Mouse (Mus musculus) c-Kit-negative CD71-positive TER-119-positive erythroid progenitor cells, embryonic 14.5 days (primary cell): ENCODE results near the gene Ank3.

Experiments used
- DNase-seq: peaks from one replicate; pipeline ENCODE4 v3.0.0-alpha.2; 2013; ENCODE audit warnings: low read depth, low spot score

Gene Ank3

DNA sequence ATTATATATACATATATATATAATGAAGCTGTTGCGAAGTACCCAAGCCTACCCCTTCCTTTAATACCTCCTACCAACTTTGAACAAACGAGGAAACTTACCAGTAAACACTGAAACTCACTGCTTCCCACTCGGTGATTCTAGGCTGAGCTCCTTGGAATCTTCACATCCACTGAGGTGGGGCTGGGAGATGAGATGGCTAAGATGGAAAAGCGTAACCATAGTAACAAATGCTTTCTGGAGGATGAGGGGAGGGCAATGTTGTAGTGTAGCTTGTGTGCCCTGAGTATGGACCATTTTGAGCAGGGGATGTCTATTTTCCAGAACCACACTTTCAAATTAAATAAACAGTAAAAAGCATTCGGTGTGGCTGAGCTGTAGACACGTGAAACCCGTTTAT lies 364.4 kb downstream of the Ank3 start:
- DNase-seq, result no peak

DNA sequence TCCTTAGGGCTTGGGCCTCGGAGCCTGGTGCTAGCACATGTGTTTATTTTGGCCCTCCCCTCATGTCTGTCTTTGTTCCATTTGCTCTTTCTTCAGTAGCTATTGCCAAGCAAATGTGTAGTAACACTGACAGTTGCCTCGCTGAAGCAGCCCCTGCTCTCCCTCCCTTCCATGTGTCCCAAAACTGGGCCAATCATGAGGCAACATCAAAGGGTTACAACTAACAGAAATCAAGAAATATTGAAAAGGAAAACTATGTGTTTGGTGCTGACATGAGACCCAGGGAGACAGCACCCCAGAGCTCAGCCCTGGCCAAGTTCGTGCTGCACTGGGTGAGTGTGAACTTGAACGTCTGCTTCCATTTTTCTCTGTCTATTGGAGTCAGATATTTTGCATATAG lies 365.8 kb downstream of the Ank3 start:
- no peak for DNase-seq

DNA sequence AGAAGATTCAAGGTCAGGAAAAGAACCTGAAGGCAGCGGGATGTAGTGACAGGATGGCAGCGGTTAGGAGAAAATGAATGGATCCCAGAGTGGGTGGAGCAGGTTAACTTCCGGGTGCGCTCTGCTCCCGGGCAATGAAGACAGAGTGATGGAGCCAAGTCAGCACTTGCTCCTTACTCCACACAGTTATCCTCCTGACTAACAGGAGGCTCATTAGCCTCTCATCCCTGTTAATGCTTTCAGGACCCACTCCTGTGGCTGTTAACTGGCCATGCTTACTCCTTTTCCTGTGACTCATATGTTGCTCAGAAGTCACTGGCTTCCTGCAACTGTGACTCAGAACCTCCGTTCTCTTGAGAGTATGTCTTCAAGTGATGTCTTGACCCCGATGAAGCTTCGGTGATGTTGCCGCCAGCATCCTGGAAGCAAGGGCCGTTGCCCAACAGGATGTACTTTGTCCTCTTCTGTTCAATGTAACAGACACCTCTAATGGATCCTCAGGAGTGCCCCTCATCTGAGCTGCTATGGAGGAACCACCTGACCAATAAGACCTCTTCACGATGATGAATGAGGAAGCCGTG lies 378.6 kb downstream of the Ank3 start:
- no peak for DNase-seq

DNA sequence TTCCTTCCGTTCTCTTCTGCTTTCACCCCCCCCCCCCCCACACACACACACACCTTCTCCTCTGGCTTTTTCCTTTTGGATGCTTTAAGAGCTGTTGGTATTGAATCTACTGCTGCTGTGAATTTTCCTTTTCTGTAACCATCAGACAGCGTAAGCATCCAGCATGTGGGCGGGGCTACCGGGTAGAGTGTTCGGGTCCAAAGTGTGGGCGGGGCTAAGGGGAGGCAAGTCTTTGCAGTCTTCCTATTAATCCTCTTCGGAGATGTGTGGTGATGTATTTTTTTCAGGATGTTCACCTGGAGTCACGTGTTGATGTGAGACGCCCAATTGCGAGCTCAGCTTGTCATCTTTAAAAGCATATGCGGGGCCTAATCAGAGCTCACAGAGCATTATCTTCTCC lies 379.2 kb downstream of the Ank3 start:
- no peak for DNase-seq

DNA sequence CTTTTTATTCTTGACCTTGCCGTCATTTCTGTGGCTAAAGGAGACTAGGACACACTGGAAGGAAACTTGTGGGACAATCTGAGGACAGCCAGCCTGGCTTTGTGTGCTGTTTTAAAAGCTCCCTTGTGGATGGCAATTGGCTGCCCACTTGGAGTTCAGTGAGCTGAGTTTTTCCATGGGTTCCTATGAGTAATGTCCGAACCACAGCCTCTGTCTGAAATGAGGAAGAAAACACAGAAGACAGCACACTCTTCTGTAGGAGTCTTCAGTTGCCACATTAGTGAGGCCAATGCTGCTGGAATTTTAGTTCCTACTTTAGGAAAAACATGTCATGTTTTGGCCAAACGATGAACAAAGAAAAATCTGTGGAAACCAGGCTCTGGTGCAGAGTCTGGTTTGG lies 380.7 kb downstream of the Ank3 start:
- no peak for DNase-seq

DNA sequence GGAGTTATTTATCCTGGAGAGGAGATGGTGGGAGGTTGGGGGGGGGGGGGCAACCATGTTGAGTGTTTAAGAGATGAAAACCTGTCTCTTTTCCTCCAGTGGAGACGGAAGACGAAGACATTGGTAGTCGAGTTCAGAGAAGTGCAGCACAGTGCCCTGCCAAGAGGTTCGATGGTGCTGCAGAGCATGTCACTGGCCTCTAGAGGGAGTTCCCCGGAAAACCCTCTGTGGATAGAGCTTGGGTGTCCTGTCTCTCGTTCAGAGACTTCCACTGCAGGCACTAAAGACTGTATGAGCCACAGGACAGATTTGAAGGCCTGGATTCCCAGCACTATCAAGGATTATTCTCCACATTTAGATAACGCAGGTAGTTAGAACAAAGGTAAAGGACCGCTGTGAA lies 382.9 kb downstream of the Ank3 start:
- no peak for DNase-seq

DNA sequence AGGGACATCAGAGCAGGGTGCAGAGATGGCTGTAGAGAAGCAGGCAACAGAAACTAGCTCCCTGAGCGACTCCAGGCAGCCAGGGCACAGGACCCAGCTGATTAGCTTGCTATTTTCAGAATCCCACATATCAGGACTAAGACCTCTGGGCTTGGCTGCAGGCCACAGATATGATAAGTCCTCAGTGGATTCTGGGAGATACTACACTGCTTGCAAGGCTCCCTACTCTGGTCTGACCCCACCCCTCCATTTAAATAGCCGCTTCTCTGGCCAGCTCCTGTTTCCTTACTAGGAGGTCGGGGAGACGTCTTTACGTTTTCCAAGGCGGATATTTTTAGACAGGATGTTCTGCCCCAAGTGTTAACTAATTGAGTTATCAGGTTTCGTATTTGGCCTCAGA lies 386.7 kb downstream of the Ank3 start:
- DNase-seq, result no peak

DNA sequence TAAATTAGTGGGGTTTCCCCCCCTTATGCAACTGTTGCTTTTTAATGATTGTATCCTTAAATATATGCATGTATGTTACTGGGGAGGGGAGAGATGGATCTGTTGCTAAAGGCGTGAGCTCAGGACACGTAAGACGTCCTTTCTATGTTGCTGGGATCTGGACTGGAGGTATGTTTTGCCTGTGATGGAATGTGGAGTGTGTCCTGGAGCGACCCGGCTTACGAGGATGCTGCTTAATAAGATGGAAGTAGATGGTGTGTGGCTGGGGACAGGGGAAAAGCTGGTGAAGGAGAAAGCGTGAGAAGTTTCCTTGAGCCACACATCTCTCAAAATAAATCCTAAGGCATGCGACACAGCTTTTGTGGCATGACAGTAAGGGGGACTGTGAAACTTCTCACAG lies 387.1 kb downstream of the Ank3 start:
- DNase-seq, result no peak

DNA sequence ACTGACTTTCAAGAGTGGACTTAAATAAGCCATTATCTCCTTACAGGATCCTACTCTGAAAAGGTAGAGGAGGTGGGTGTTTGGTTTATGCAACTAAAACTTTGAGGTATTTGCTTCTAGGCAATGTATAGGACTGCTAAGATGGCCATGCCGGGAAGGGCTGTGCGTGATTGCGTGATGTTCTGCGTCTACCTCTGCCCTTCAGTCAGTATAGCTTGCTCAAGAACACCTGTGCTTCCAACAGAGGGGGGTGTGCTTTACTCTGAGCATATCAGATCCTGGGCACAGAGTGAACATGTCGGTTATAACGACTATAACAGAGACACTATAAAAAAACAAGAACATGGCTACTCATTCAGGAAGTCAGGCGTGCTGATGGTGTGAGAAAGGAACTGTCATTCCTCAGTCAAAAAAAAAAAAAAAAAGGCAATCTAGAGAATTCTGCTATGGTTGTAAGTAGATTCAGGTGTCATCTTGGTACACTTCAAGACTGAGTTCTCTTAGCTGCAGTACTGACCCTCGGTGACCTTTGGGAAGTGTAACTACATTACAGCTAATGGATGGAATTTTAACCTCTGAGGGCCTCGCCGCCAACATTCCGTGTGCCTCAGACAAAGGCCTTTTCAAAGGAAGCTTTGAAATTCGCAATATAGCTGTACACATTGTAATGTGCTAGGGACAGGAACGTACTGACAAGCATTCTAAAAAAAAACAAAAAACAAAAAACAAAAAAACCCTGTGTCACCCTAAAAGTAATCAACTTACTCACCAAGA lies 387.8 kb downstream of the Ank3 start:
- no peak for DNase-seq

DNA sequence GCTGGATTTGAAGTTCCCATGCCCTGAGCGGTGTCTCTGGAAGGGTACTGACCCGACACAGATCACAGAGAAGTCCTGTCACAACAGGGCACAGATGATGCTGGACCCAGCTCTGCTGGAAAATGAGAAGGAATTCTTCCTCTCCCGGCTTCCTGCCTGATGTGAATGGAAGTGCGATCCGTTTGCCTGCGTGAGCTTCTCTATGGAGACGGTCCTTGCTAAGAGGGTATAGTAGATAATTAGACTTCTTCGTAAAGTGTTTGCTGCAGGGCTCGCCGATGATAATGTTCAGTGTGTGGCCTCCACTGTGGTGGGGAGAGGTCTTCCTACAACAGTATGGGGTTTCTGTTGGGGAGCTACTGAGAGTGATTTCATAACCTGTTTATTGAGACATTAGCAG lies 388.8 kb downstream of the Ank3 start:
- no peak for DNase-seq

DNA sequence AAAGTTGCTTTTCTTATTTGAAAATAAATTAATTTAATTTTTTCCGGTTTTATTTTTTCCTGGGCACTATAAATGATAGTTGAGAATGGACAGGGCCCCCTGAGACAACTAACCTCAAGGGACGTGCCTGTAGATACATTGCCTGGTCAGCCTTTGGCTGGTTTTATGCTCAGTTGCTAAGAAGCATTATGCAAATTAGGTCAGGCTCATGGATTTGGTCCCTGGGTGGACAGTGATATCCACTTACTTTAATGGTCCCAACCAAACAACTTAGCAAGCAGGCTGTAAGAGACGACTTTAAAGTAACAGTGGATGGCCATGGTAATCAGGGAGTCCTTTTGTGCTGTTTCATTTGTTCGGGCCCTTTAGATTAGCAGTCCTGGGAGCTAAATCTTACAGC lies 392.0 kb downstream of the Ank3 start:
- no peak for DNase-seq

DNA sequence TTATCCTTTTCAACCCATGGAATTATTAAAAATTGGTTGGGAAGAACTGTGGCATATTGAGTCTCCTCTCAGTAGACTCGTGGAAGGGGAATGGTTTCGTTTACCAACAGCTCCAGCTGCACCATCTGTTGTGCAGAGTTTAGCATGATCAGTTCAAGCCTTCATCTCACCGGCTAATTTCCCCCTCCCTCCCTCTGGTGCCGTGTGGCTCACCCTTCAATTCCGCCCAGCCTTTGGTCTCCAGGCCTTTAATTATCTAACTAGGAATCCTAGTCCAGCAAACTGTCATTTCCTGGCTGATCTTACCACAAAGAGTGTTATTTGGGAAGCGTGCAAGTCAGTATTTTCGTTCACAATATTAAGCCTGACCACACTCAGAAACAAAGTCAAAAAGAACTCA lies 393.4 kb downstream of the Ank3 start:
- DNase-seq, result no peak

DNA sequence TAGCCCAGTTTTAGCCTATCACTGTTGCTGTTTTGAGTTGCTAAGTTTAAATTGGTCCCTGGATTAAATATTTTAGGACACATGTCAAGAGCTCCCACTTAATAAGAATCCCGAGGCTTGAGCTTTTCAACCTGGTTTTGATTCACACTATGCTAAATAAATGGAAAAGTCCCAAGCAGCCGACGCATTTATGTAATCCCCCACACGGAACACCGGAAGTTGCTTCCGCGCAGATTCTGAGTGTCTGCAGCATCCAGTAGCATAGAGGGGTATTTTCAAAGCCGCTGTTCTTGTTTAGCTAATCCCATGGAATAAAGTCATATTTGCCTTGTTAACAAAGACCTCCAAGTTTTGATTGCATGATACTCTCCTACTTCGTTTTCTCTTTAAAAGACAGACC lies 393.8 kb downstream of the Ank3 start:
- no peak for DNase-seq

DNA sequence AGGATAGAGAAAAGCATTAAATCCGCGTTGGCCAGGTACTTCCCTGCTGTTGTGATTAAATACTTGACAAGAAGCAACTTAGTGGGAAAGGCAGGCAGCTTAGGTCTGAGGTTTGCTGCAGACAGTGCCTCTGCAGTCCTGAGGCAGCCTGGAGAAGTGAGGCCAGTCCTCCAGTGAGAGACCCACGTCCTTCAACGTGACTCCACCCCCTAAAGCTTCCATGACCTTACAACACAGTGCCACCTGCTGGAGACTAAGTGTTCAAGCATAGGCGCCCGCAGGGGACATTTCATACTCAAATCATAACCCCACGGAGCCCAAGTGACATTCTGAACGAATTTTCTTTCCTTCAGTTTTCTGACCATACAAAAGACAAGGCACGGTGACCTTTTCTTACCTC lies 394.5 kb downstream of the Ank3 start:
- DNase-seq, result no peak

DNA sequence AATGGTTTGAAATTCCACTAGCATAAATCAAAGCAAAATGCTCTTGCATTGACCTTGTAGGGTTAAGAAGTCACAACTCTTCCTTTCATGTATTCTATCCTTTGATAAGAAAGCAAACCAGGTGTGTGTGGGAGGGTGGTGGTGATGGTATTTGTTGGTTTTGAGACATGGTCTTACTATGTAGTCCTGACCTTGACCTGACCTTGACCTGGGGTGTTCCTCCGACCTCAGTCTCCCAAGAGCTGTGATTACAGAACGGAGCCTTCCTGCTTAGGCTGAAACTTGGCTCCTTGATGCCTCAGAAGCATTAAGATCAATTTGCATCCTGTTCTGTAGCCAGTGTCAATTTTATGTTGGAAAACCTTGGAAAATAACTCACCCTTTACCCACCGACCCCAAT lies 397.1 kb downstream of the Ank3 start:
- no peak for DNase-seq

DNA sequence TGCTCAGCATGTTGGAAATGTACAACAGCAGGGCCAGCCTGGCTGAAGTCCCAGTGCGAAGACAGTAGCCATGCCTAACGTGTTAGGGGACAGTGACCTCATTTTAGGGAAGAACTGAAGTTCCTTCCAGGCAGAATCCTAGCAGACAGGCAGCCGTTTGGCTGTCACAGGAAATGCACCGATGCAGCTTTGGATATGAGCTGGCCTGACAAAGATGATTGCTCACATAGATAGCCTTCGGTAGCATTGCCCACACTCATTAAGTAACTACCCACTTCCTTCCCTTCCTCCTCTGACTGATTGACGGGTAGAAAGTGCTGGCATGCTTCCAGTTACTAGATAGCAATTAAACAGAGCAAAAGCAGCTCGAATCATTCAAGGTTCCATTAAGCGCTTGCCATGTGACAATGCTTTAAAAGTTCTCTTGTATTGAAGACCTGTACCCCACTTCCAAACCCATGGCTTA lies 397.9 kb downstream of the Ank3 start:
- no peak for DNase-seq

DNA sequence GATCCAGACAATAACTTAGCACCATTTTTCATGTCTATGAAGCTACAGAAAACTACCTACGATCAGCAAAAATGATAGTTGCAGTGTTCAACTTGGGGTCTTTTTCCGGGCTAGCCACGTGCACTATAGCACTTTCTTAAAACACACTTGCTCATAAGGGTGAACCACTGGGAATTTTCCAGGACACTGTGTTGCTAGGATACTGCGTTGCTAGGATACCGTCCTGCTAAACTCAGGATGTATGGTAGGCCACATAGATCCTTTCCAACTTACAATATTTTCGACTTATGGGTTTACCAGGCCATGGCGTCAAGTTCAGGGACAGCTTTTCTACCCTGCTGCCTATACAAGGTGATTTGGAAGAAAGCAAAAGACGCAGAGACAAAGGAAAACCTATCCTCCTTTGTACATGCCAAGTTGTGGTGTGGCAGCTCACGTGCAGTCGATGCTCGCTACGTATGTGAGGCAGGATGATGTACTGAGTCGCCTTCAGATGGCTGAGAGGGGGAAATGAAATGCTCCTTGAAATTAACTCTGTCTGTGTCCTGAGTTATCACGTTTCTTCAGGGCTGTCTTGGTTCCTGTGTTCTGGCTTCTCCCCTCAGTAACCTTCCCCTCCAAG lies 404.7 kb downstream of the Ank3 start:
- no peak for DNase-seq

DNA sequence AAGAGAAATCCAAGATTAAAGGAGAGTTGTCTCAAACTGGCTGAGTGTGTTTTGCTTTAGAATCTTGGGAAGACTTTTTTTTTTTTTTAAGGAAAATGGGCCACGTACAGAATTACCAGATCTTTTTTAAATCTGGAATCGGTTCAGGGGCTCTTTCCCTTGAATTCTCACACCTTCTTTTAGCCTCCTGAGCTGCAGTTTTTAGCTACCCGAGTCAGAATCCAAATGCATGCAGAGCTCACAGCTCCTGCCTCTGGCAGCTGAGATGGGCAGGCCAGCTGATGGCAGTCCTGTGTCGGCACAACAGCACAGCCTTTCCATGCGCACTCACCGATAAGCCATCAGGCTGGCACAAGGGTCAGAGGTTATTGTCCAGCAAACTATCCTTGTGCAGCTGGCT lies 406.0 kb downstream of the Ank3 start:
- DNase-seq, result no peak

DNA sequence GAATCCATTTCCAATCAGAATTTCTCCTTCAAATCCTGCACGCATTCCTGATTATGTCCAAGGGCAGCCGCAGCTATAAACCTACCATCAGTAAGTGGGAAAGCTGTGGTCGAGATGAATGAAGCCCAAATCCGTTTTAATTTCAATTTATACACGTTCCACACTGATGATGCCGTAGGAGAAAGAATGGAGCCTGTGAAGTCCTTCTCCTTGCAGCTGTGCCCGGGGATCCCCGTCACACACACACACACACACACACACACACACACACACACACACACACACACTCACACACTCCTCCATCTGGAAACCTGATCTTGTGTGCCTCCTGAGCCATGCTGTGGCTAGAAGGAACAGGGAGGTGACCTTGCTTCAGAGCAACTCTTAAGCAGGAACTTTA lies 412.2 kb downstream of the Ank3 start:
- DNase-seq, result no peak

DNA sequence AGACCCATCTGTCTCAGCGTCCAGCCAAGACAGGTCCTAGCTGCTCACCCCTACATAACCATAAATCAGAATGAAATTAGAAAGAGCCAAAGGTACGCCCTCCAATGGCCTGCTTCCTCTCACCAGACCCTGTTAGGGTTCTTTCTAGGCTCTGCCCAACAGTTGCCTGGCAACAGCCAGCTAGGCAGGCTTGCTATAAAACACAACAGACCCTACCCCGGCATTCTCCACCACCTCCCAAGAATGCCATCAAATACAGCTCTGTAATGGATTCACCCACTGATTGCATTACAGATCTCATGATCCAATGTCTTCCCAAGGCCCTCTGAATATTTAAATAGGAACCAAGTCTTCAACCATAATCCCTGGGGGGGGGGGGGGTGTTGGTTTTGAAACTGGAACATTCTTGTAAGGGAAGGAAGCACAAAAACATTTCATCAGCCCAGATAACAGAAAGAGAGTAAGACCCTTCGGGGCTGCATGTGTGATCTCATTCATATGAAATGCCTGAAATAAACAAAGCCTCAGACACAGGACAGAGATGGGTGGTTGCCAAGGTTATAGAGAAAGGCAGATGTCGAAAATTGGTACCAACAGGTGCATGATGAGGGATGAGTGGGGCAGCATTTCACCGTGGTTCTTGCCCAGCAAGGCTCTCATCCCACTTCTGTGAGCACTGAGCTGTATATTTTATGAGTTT lies 415.4 kb downstream of the Ank3 start:
- DNase-seq, result no peak

DNA sequence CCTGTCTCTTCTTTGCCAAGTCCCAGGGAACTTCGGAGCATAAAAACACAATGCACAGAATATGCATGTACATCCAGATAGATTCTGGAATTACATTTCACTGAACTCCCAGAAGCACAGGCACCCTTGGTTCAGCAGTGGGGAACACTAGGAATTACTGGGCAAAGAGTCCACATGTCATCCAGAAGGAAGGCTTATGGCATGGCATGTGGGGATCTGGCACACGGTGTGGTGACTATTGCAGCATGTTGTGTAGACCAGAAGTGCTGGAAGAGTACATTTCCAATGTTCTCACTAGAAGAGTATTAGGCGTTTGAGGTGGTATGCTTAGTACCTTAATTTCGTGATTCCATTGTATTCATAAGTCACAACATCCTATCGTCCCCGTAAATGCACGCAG lies 422.7 kb downstream of the Ank3 start:
- DNase-seq, result no peak

DNA sequence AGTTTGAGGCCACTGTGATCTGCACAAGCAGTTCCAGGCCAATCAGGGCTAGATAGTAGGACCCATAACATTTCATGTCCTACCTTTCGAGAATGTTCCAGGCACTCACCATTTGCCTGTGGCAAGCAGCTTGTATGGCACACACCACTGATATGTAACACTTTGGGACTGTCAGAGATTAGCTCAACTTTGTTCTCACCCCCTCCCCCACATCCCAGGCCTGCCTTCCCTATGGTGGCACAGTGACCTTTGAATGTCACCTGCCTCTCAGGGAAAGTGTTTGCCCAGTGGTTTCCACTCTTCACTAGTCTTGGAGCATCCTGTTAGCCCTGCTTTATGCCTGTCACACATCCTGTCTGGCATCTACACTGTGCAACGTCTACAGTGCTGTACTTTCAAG lies 430.2 kb downstream of the Ank3 start:
- DNase-seq, result no peak

DNA sequence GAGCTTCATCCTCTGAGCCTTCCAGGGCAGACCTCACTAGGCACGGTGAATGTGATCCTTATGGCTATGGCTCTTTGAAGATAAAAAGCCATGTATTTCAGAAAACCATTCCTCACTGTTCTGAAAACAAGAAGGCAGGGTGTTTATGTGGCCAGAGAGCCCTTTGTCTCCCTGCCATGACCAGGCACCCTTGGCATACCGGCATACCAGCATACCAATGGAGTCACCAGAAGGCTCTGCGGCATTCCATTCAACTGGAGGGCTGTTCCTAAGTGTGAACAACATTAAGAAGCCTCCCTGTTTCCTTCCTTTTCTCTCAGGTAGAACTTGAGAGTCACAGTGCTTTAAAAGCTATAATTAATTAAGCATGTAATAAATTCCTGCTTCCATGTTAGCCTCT lies 430.7 kb downstream of the Ank3 start:
- DNase-seq, result no peak
